Mouse (Mus musculus): ENCODE results near the gene Obscn. TPM values are rescaled to one million over a fixed set of nuclear protein-coding genes. Genes with fewer than 3 reads are reported as not detected.
A peak's percentile ranks its signal among the peaks of the same experiment; 100 is the strongest.
"Not testable (repeated sequence)": the region's sequence is repeated elsewhere in the genome, so short reads cannot be mapped to it uniquely, and the experiment has no call there.

Obscn gene
- polyA plus RNA-seq, 1 experiment from 2014 or later = 69.4 TPM

DNA sequence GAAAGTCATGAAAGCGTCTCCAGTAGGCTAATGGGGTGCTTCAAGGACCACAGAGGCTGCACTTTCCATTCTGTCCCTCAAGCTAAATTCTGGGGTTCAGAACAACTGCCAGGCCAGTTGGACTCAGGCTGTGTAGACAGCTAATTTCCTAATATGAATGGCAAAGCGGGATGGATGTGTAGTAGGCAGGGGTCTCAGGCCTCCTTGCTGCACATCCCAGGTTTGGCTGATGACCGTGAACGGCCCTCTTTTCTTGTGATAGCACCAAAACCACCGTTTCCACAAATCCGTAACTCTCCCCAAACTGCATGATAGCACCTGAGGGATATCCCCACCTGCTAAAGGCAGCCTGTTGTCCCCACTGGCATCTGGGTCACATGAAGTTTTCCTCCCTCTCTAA is 177.7 kb downstream of the Obscn start:
- no peak for ATAC-seq (ENCODE audit: insufficient number of reproducible peaks, insufficient read depth, low FRiP score, low read depth)
- Histone ChIP-seq H3K27me3 (ENCODE audit: control insufficient read depth, insufficient read depth, low read length) (peaks cover 24% of the 10 kb centered on the region), H3K9me3 (ENCODE audit: control insufficient read depth, low read length) (no peaks in the 10 kb centered on the region), H3K4me3 (ENCODE audit: control insufficient read depth in 1 of 2, insufficient read depth in 1 of 2, low read depth in 1 of 2, low read length in 2 of 2) (no peak overlapping the region), H3K9ac (ENCODE audit: low read length) (no peak overlapping the region), H3K36me3 (ENCODE audit: control insufficient read depth, insufficient read depth, low read length) (peaks cover 22% of the 10 kb centered on the region), H3K4me1 (ENCODE audit: control insufficient read depth in 2 of 2, insufficient read depth in 2 of 2, low read length in 2 of 2) (peaks cover 8 to 31% of the 10 kb centered on the region in 2 experiments), H3K27ac (replicated peaks in 1 of 2; ENCODE audit: control insufficient read depth in 1 of 2, insufficient read depth in 1 of 2, low read depth in 2 of 2, low read length in 2 of 2) (no peak overlapping the region), H3K4me2 (ENCODE audit: low read length) (no peak overlapping the region)
- WGBS = 88% methylated on average over 6 of the region's 6 CpGs

DNA sequence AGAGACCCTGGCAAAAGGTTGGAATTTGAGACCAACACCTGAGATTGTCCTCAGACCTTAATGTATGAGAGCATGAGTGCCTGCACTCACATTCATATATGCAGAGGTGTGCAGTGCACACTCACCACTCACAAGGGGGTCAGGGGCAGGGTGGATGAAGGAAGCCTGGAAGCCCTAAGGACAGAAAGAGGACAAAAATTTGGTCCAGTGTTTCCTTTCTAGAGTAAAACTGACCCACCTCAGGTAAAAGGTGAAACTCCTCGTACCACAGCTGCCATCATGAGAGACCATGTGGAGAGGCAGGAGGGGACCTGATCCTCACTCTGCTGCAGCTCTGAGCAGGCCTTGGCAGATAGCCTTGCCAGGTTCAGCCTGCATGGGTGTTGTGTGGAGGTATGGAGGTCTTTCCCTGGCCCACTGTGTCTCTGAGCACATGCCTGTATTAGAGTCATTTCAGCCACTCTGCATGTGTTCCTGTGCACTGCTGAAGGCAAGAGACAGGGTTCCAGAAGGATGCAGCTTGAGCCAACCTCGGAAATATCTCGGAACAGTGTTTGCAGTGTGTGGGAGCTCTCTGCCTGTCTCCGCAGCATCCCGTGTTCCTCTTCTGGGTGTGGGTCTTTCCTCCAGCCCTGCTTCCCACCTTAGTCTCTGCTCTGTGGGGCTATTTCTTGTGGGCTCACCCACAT is 178.8 kb downstream of the Obscn start:
- Histone ChIP-seq H3K4me2 (ENCODE audit: low read length) (peak overlapping the region; percentile 95), H3K9me3 (ENCODE audit: control insufficient read depth, low read length) (no peaks in the 10 kb centered on the region), H3K9ac (ENCODE audit: low read length) (peak overlapping the region; percentile 17; the same call in 1 of the 2 replicates), H3K27ac (replicated peaks in 1 of 2; ENCODE audit: control insufficient read depth in 1 of 2, insufficient read depth in 1 of 2, low read depth in 2 of 2, low read length in 2 of 2) (no peak overlapping the region), H3K36me3 (ENCODE audit: control insufficient read depth, insufficient read depth, low read length) (peaks cover 22% of the 10 kb centered on the region), H3K4me1 (ENCODE audit: control insufficient read depth in 2 of 2, insufficient read depth in 2 of 2, low read length in 2 of 2) (peaks cover 9 to 38% of the 10 kb centered on the region in 2 experiments), H3K27me3 (ENCODE audit: control insufficient read depth, insufficient read depth, low read length) (peaks cover 16% of the 10 kb centered on the region), H3K4me3 (ENCODE audit: control insufficient read depth in 1 of 2, insufficient read depth in 1 of 2, low read depth in 1 of 2, low read length in 2 of 2) (peak overlapping the region in 1 of 2 experiments; percentile 57; a peak in 2 of 4 replicates)
- no peak for ATAC-seq (ENCODE audit: insufficient number of reproducible peaks, insufficient read depth, low FRiP score, low read depth)
- 84% methylated on average over 5 of the region's 5 CpGs for WGBS

DNA sequence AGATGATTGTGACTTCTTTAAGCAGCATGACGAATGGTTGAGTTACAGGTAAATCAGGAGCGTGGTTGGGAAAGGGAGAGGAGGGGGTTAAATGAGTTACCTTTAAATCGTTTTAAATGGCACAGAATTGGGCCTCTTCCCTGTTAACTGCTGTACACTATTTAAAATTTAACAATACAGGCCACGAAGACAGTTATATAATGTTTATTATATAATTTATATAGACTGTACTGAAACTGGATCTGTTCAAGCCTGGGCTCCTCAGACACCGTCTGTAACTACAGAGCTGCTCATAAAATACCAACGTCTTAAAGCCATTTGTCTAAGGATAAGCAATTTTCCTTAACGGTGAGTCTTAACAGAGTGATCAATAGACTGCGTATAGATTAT is 180.3 kb downstream of the Obscn start:
- ATAC-seq (ENCODE audit: insufficient number of reproducible peaks, insufficient read depth, low FRiP score, low read depth) = no peak
- no peaks in the 10 kb centered on the region for H3K9me3 ChIP-seq (ENCODE audit: control insufficient read depth, low read length)
- 43% methylated on average over 8 of the region's 8 CpGs for WGBS

DNA sequence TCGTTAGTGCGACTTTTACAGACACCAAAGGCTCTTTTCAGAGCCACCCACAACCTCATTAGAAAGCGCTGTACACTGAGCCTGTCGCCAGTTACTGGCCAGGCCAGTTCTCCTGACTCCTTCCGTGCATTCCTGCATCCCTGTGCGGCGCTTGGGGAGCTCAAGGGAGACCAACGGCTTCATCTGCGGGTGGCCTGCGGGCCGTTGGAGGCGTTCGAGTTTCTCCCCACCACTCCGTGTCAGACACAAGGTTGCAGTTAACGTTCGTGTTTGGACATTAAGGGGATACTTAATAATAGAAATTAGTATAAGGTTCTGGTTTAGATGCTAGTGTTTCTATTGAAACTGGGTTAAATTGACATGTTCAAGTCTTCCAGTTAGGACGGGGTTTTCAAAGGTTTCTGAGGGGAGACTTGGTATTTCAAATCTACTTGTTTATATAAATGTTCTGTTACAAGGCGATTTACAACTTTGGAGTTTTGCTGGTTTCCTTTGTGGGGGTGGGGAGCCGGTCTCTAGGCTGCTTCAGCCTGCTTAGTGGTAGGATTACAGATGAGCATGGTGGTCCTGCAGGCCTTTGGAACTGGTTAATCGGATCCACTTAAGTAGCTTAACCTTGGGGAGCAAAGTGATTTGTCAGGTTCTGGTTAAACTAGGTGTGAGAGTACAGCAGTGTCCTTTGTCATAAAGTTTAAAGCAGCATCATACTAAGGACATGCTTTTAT is 180.9 kb downstream of the Obscn start:
- no peak; the same call in 1 of the 2 replicates for ATAC-seq (ENCODE audit: insufficient number of reproducible peaks, insufficient read depth, low FRiP score, low read depth)
- peak overlapping the region; percentile 57 to 63 for H3K4me3 ChIP-seq (ENCODE audit: control insufficient read depth in 1 of 2, insufficient read depth in 1 of 2, low read depth in 1 of 2, low read length in 2 of 2)

More for the DNA sequence above, 180.3 kb downstream of the Obscn start:
- peak overlapping the region in 1 of 2 experiments; percentile 96; a peak in 2 of 4 replicates for H3K27ac ChIP-seq (replicated peaks in 1 of 2; ENCODE audit: control insufficient read depth in 1 of 2, insufficient read depth in 1 of 2, low read depth in 2 of 2, low read length in 2 of 2)
- peak overlapping the region; percentile 95 for H3K4me2 ChIP-seq (ENCODE audit: low read length)
- peaks cover 9 to 38% of the 10 kb centered on the region in 2 experiments for H3K4me1 ChIP-seq (ENCODE audit: control insufficient read depth in 2 of 2, insufficient read depth in 2 of 2, low read length in 2 of 2)
- 0 out of 2 replicates have a peak, but pooled peaks cover 6% of the 10 kb centered on the region for H3K27me3 ChIP-seq (ENCODE audit: control insufficient read depth, insufficient read depth, low read length)
- H3K4me3 ChIP-seq (ENCODE audit: control insufficient read depth in 1 of 2, insufficient read depth in 1 of 2, low read depth in 1 of 2, low read length in 2 of 2) = peak overlapping the region; percentile 57 to 63; a peak in 3 of 4 replicates
- H3K36me3 ChIP-seq (ENCODE audit: control insufficient read depth, insufficient read depth, low read length) = peaks cover 22% of the 10 kb centered on the region
- peak overlapping the region; percentile 83 for H3K9ac ChIP-seq (ENCODE audit: low read length)

DNA sequence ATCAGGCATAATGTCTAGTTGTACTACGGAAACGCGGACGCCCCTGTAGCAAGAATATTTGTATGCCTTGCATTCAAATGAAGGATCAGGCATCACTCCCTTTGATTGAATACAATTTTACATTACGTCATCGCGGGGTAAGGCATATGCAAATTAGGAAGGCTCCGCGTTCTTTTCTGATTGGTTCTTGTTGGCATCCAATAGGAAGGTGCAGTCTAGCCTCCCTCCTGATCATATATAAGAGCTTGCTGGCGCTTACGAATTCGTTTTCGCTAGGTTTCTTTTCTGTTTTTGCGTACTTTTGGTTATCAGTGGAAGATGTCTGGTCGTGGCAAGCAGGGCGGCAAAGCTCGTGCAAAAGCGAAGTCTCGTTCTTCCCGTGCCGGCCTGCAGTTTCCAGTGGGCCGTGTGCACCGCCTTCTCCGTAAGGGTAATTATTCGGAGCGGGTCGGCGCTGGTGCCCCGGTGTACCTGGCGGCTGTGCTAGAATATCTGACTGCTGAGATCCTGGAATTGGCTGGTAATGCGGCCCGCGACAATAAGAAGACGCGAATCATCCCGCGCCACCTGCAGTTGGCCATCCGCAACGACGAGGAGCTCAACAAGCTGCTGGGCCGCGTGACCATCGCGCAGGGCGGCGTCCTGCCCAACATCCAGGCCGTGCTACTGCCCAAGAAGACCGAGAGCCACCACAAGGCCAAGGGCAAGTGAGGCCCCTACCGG is 181.6 kb downstream of the Obscn start, which contains the start of the genes Hist3h2a and Trim17:
TSS of gene Hist3h2a (plus strand) at position 266 of the 723 bp plus-strand sequence.
TSS of gene Trim17 (plus strand) at position 266 of the 723 bp plus-strand sequence.
- H3K4me1 ChIP-seq (ENCODE audit: control insufficient read depth in 2 of 2, insufficient read depth in 2 of 2, low read length in 2 of 2) = peaks cover 8 to 35% of the 10 kb centered on the region in 2 experiments
- ATAC-seq (ENCODE audit: insufficient number of reproducible peaks, insufficient read depth, low FRiP score, low read depth) = peak; percentile 90
- H3K4me3 ChIP-seq (ENCODE audit: control insufficient read depth in 1 of 2, insufficient read depth in 1 of 2, low read depth in 1 of 2, low read length in 2 of 2) = peak within 1 kb of the TSS; percentile 57 to 63
- peak within 1 kb of the TSS; percentile 83 for H3K9ac ChIP-seq (ENCODE audit: low read length)
- H3K27me3 ChIP-seq (ENCODE audit: control insufficient read depth, insufficient read depth, low read length) = peaks cover 7% of the 10 kb centered on the region; the same call in 1 of the 2 replicates
- H3K4me2 ChIP-seq (ENCODE audit: low read length) = peak within 1 kb of the TSS; percentile 95
- no peaks in the 10 kb centered on the region for H3K9me3 ChIP-seq (ENCODE audit: control insufficient read depth, low read length)
- under 1% methylated on average over 49 of the region's 49 CpGs for WGBS
- peaks cover 22% of the 10 kb centered on the region for H3K36me3 ChIP-seq (ENCODE audit: control insufficient read depth, insufficient read depth, low read length)
- H3K27ac ChIP-seq (replicated peaks in 1 of 2; ENCODE audit: control insufficient read depth in 1 of 2, insufficient read depth in 1 of 2, low read depth in 2 of 2, low read length in 2 of 2) = peak within 1 kb of the TSS; percentile 96 to 98

More for the DNA sequence above, 180.9 kb downstream of the Obscn start:
- Histone ChIP-seq H3K27ac (replicated peaks in 1 of 2; ENCODE audit: control insufficient read depth in 1 of 2, insufficient read depth in 1 of 2, low read depth in 2 of 2, low read length in 2 of 2) (peak overlapping the region; percentile 96 to 98), H3K9me3 (ENCODE audit: control insufficient read depth, low read length) (no peaks in the 10 kb centered on the region), H3K27me3 (ENCODE audit: control insufficient read depth, insufficient read depth, low read length) (0 out of 2 replicates have a peak, but pooled peaks cover 4% of the 10 kb centered on the region), H3K36me3 (ENCODE audit: control insufficient read depth, insufficient read depth, low read length) (peaks cover 22% of the 10 kb centered on the region), H3K9ac (ENCODE audit: low read length) (peak overlapping the region; percentile 83), H3K4me1 (ENCODE audit: control insufficient read depth in 2 of 2, insufficient read depth in 2 of 2, low read length in 2 of 2) (peaks cover 9 to 38% of the 10 kb centered on the region in 2 experiments), H3K4me2 (ENCODE audit: low read length) (peak overlapping the region; percentile 95)
- under 1% methylated on average over 20 of the region's 20 CpGs for WGBS

DNA sequence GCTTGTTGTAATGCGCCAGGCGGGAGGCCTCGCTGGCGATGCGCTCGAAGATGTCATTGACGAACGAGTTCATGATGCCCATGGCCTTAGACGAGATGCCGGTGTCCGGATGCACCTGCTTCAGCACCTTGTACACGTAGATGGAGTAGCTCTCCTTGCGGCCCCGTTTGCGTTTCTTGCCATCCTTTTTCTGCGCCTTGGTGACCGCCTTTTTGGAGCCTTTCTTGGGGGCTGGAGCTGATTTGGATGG is 182.1 kb downstream of the Obscn start:
- peak overlapping the region; percentile 83 for H3K9ac ChIP-seq (ENCODE audit: low read length)
- peak overlapping the region; percentile 76 to 96 for H3K27ac ChIP-seq (replicated peaks in 1 of 2; ENCODE audit: control insufficient read depth in 1 of 2, insufficient read depth in 1 of 2, low read depth in 2 of 2, low read length in 2 of 2)
- not testable (repeated sequence) for ATAC-seq (ENCODE audit: insufficient number of reproducible peaks, insufficient read depth, low FRiP score, low read depth); H3K27me3 ChIP-seq (ENCODE audit: control insufficient read depth, insufficient read depth, low read length); H3K9me3 ChIP-seq (ENCODE audit: control insufficient read depth, low read length)
- peaks cover 22% of the 10 kb centered on the region for H3K36me3 ChIP-seq (ENCODE audit: control insufficient read depth, insufficient read depth, low read length)
- peak overlapping the region; percentile 55 to 57 for H3K4me3 ChIP-seq (ENCODE audit: control insufficient read depth in 1 of 2, insufficient read depth in 1 of 2, low read depth in 1 of 2, low read length in 2 of 2)
- WGBS = under 1% methylated on average over 17 of the region's 17 CpGs
- H3K4me1 ChIP-seq (ENCODE audit: control insufficient read depth in 2 of 2, insufficient read depth in 2 of 2, low read length in 2 of 2) = peaks cover 9 to 30% of the 10 kb centered on the region in 2 experiments
- H3K4me2 ChIP-seq (ENCODE audit: low read length) = peak overlapping the region; percentile 95
